Mouse (Mus musculus) right cerebral cortex, adult 2 months (tissue): ENCODE results near the gene Tbl1xr1.

Source experiments
- DNase-seq, 2 experiments: peaks; one replicate each; pipeline ENCODE4 v3.0.0; 2021 to 2022; ENCODE audit warnings: low spot score in 2 of 2

Tbl1xr1 gene

DNA sequence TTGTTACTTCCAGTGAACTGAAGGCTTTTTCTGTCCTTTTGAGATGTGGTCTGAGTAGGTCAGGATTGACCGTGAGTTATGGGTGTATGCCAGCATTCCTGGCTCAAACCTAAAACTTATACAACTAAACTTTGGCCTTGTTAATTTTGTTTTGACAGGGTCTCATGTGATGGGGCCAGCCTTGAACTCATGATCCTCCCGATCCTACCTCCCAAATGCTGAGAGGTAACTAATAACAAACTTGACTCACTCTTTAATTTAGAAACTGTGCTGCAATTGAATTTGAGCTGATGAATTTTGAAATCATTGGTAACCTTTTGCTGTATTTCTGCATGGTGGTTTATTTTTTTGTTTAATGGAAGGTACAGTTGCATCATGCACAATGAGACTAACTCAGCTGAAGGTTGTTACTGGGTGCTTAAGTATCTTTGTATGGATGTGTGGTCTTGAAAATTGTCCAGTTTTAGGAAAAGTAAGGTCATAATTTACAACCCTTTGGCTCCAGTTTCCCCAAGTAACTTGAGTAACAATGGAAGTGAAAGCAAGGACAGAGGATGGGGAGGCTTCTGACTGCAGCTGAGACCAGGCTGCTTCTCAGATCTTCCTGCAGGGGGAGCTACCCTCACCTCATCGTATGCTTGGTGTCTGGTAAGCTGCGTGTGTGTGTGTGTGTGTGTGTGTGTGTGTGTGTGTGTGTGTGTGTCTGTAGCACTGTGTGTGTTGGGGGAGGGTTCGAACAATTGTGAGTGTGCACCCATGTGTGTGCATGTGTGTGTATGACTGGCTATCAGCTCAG, 66.6 kb downstream of the Tbl1xr1 start:
- no peak for DNase-seq

- no peak for DNase-seq
Measured at GRCm38 (mm10) chr3:22144255-22144654, 67.8 kb downstream of the Tbl1xr1 start.

DNA sequence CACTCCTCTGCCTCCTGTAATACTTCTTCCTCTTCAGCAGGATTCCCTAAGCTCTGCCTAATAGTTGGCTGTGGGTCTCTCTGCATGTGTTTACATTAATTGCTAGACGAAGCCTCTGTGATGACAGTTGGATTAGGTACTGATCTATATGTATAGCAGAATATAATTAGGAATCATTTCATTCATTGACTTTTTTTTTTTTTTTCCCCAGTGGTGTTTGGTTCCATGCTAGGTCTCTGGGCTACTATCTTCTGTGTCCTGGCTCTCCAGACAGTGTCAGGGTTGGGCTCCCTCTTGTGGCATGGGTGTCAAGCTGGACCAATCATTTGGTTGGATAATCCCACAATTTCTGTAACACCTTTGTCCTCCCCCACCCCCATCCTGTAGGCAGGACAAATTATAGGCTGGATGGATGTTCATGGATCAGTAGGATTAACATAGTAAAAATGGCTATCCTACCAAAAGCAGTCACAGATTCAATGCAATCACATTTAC, 71.0 kb downstream of the Tbl1xr1 start:
- DNase-seq = no peak

GRCm38 (mm10) chr3:22148306-22148932, 72.0 kb downstream of the Tbl1xr1 start:
- no peak for DNase-seq

- no peak for DNase-seq
Measured at GRCm38 (mm10) chr3:22150872-22151530, 74.5 kb downstream of the Tbl1xr1 start.

GRCm38 (mm10) chr3:22152773-22153172, 76.3 kb downstream of the Tbl1xr1 start:
- no peak for DNase-seq

- DNase-seq = no peak
Measured at GRCm38 (mm10) chr3:22154522-22154921, 78.1 kb downstream of the Tbl1xr1 start.

DNA sequence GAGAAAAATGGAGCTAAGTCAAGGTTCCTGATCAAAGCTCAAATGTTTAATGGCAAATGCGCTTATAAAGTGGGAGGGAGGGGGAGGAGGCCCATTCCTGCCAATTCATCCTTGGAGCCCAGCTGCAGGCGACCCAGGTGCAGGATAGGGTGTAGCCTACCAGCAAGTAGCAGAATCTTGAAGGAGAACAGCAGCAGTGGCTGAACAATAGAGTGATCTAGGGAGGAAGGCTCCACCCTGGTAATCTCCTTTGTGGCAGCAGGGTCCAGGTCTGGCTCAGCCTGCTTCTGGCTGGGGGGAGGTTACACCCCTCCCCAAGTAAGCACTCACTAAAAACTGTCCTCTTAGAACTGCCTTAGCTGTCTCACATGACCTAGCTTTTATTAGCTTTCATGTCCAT, 79.9 kb downstream of the Tbl1xr1 start:
- no peak for DNase-seq

GRCm38 (mm10) chr3:22162948-22163347, 86.5 kb downstream of the Tbl1xr1 start:
- DNase-seq = no peak

DNA sequence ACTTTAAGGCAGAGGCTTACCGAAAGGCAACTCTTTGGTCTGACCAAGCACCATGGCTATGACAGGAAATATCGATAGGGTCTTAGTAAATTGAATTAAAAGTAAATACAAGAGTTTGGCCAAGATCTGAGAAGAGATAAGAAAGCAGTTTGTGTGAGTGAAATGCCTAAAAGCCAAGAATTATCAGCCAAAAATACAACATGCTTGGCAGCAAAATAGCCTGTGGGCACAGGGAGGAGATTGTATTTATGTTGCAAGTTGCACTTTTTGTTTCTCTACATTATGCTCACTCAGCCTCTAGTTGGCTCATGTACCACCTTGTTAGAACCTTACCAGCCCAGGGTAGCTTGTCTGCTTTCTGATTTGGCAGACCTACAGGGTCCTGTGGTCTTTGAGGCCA, 91.4 kb downstream of the Tbl1xr1 start:
- DNase-seq = no peak

DNA sequence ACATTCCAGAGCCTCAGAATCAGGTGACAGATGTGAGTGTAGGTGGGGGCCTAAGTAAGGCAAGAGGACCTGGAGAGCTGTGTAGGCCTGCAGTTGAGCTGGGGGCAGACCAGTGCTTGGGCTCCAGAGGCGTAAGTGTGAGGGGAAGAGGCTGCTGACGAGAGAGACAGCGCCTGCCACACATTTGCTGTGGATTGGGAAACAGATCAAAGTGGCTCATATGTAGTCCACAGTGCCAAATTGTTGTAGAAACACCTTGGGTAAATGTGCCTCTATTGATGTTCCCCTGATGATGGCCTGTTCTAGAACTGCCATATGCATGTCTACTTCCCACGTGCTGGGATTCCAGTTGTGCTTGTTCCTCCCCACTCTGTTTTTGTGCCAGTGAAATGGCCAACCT, 92.0 kb downstream of the Tbl1xr1 start:
- DNase-seq = no peak

DNA sequence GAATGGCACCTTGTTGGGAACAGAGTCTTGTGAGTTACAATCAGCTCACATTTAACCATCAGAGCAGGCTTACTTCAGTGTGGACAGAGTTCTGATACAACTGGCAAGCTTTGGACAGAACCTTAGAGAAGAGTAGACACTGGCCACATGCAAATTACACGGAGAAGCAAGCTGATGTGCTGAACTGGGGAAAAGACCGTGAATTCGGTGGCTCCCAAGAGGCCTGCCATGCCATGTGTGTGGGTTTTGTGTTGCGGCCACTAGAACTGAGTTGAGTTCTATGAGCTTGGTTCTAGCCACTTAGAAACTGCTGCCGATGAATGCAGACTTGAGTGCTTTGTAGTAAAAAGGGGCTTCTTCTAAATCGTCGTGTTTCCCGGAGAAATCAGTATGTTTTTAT, 95.1 kb downstream of the Tbl1xr1 start:
- no peak for DNase-seq

DNA sequence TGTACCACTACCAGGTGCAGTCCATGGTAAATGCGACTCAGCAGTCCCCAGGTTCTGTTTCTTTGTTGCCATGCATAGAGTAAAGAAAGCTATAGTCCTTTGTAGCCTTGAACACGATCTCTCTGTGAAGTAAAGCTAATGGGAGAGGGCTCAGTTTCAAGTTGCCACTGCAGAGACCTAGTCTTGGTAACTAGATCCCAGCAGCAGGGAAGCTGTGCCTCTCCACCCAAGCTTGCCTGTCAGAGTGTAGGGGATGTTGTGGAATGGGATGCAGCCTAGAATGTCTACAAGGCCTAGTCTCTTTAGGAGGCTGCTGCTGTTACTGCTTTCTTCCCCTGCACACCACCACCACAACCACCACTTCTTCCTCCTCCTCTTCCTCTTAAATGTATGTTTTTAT, 96.0 kb downstream of the Tbl1xr1 start:
- no peak for DNase-seq

DNA sequence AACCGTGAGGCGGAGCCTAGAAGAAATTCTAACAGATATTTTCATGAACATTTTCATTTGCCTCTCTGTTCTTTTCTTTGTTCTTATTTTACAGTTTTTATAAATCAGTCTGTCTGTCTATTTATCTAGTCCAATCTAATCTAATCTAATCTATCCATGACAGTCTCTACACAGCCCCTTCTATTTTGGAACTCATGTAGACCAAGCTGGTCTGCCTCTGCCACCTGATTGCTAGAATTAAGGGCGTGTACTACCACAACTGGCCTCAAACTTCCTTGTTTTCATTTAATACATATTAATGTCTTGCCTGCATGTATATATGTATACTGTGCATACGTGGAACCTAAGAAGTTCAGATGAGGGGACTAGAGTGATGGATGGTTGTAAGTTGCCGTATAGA, 96.7 kb downstream of the Tbl1xr1 start:
- no peak for DNase-seq

GRCm38 (mm10) chr3:22174232-22174631, 97.8 kb downstream of the Tbl1xr1 start:
- no peak for DNase-seq

GRCm38 (mm10) chr3:22180076-22180475, 103.6 kb downstream of the Tbl1xr1 start:
- no peak for DNase-seq

DNA sequence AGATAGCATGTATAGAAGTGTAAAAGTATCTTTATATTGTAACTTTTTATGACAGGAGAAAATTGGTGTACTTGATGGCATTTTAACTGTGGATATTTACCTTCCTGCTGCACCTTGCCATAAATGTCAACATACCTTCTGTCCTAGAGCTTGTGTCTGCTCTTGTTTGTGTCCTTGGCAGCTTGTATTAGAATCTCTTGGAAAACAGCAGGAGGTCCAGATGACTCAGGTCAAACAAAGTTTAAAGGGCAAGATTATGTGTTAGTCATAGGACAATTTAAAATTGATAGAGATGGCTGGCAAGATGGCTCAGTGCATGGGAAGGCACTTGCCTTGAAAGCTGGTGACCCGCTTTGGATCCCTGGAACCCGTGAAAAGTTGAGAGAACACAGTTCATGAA, 104.6 kb downstream of the Tbl1xr1 start:
- no peak for DNase-seq

DNA sequence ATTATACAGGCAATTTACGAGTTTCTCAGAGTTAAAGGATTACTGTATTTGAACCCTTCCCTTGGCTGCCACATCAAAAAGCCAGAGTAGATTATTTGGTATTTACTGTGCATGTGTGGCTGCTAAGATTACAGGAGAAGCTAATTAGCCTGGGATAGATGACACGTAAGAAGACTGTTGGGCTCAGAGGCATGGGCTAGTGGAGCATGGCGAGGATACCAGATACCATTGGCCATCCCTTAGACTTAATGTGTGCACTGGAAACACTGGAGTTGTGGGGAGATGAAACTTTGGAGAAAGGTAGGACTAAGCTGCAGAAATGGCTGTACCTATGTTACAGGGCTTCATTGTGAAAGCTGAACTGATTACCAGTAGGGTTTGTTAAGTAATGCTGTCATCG, 108.8 kb downstream of the Tbl1xr1 start:
- no peak for DNase-seq

GRCm38 (mm10) chr3:22190498-22190897, 114.0 kb downstream of the Tbl1xr1 start:
- DNase-seq = peak in 1 of 2 experiments; percentile 36

- DNase-seq = no peak
Measured at GRCm38 (mm10) chr3:22192931-22193330, 116.5 kb downstream of the Tbl1xr1 start.

GRCm38 (mm10) chr3:22194185-22194856, 117.9 kb downstream of the Tbl1xr1 start:
- DNase-seq = no peak

- DNase-seq = no peak
Measured at GRCm38 (mm10) chr3:22198802-22199201, 122.3 kb downstream of the Tbl1xr1 start.
